Mouse (Mus musculus) gastrocnemius, adult 8-10 months (tissue): Measurements from ENCODE around the gene Gabrr2. TPM values are rescaled to one million over a fixed set of nuclear protein-coding genes. Genes with fewer than 3 reads are reported as not detected.
"Not testable (repeated sequence)": the region's sequence is repeated elsewhere in the genome, so short reads cannot be mapped to it uniquely, and the experiment has no call there.

Experiments used
- DNase-seq, 2 experiments: peaks; one replicate each; pipeline ENCODE4 v3.0.0; 2022; ENCODE audit warnings: low spot score in 2 of 2
- total RNA-seq, 4 experiments: library from RNA; stranded (reverse); gene quantifications; 2 replicates each; pipeline ENCODE4 v1.2.4; 2022

Gene Gabrr2
- total RNA-seq, 4 experiments from 2014 or later = 1.4 to 2.2 (median 1.9) TPM

- no peak for DNase-seq
Observed at GRCm38 (mm10) chr4:33068894-33069293, 6.1 kb downstream of the Gabrr2 start.

- DNase-seq = no peak
Observed at GRCm38 (mm10) chr4:33070326-33070725, 7.5 kb downstream of the Gabrr2 start.

- no peak for DNase-seq
Observed at GRCm38 (mm10) chr4:33071337-33071736, 8.5 kb downstream of the Gabrr2 start.

GRCm38 (mm10) chr4:33072526-33073161 lies 9.8 kb downstream of the Gabrr2 start:
- DNase-seq = no peak

GRCm38 (mm10) chr4:33074406-33074805 lies 11.6 kb downstream of the Gabrr2 start:
- no peak for DNase-seq

- DNase-seq = no peak
Observed at GRCm38 (mm10) chr4:33074851-33075250, 12.1 kb downstream of the Gabrr2 start.

GRCm38 (mm10) chr4:33075776-33076524 lies 13.2 kb downstream of the Gabrr2 start:
- no peak for DNase-seq

- no peak for DNase-seq
Observed at GRCm38 (mm10) chr4:33077161-33077560, 14.4 kb downstream of the Gabrr2 start.

- no peak for DNase-seq
Observed at GRCm38 (mm10) chr4:33077724-33078123, 14.9 kb downstream of the Gabrr2 start.

- DNase-seq = no peak
Observed at GRCm38 (mm10) chr4:33078492-33078891, 15.7 kb downstream of the Gabrr2 start.

GRCm38 (mm10) chr4:33099118-33099694 lies 36.4 kb downstream of the Gabrr2 start:
- DNase-seq = no peak

GRCm38 (mm10) chr4:33109720-33110458 lies 47.1 kb downstream of the Gabrr2 start:
- DNase-seq = no peak

- no peak for DNase-seq
Observed at GRCm38 (mm10) chr4:33110845-33111244, 48.0 kb downstream of the Gabrr2 start.

- DNase-seq = no peak
Observed at GRCm38 (mm10) chr4:33111358-33111757, 48.6 kb downstream of the Gabrr2 start.

- not testable (repeated sequence) for DNase-seq
Observed at GRCm38 (mm10) chr4:33112866-33113265, 50.1 kb downstream of the Gabrr2 start.

GRCm38 (mm10) chr4:33119118-33119517 lies 56.3 kb downstream of the Gabrr2 start:
- DNase-seq = peak; percentile 55 to 65

GRCm38 (mm10) chr4:33124493-33124892 lies 61.7 kb downstream of the Gabrr2 start:
- no peak for DNase-seq

- DNase-seq = peak in 1 of 2 experiments; percentile 13
Observed at GRCm38 (mm10) chr4:33125409-33126084, 62.7 kb downstream of the Gabrr2 start.

GRCm38 (mm10) chr4:33132221-33132620 lies 69.4 kb downstream of the Gabrr2 start, which contains the start of gene Gabrr1:
Gene Gabrr1 (plus strand): TSS chr4:33132521.
- no peak for DNase-seq
